7 mouse cellular contexts compared by ENCODE assay signal in the genomic region with DNA sequence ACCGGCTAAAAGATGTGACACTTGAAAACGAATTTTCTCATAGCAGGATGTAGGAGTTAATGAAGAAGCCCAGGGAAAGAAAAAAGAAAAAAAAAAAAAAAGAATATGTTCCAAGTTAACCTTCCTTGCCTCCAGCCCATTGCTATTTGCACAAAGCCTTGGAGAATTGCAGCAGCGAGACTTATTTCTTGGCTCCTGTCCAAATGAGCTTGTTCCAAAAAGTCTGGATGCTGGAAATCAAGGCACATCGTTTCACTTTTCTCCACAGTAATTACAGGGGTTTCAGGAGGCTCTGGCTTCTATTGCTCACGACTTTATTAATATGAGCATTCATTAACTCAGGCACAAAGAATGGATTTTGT. TPM values are rescaled to one million over a fixed set of nuclear protein-coding genes. Genes with fewer than 3 reads are reported as not detected.
DNase-seq lines count a peak whose midpoint lies in the region; ATAC-seq and TF ChIP-seq lines count a peak whose summit lies in the region.

No protein-coding gene starts in this region.

- WGBS in lung, adult 2 months: 5% methylated on average over 5 of the region's 5 CpGs
- 2% methylated on average over 5 of the region's 5 CpGs for WGBS in embryonic facial prominence, embryonic 13.5 days
- 12% methylated on average over 5 of the region's 5 CpGs for WGBS in hindbrain, embryonic 12.5 days
- WGBS in macrophage (ENCODE audit: missing documents): 9% methylated on average over 5 of the region's 5 CpGs

- no peaks in the 10 kb centered on the region for H3K27me3 ChIP-seq in embryonic facial prominence, embryonic 13.5 days
- H3K27me3 ChIP-seq in hindbrain, embryonic 12.5 days: no peaks in the 10 kb centered on the region

- peak overlapping the region; percentile 60 for H3K4me2 ChIP-seq in embryonic facial prominence, embryonic 13.5 days
- H3K4me2 ChIP-seq in hindbrain, embryonic 12.5 days (replicated peaks): peak overlapping the region; percentile 69

- TF ChIP-seq CTCF in lung, adult 2 months (IDR thresholded peaks at IDR 0.05; ENCODE audit: insufficient read depth, low read length): no peak

- H3K4me3 ChIP-seq in lung, adult 2 months (replicated peaks; ENCODE audit: extremely low read depth, low read depth, low read length): peak overlapping the region; percentile 76
- peak overlapping the region; percentile 78 for H3K4me3 ChIP-seq in embryonic facial prominence, embryonic 13.5 days
- H3K4me3 ChIP-seq in hindbrain, embryonic 12.5 days: peak overlapping the region; percentile 84
- H3K4me3 ChIP-seq in macrophage (ENCODE audit: inconsistent target): peak overlapping the region; percentile 62

- H3K79me2 ChIP-seq in macrophage (ENCODE audit: inconsistent target): peaks cover 30% of the 10 kb centered on the region

- DNase-seq in lung, adult 2 months: no peak
- no peak for DNase-seq in lung, postnatal 4 days
- no peak for DNase-seq in thymus, postnatal 25 days

- H3K27ac ChIP-seq in embryonic facial prominence, embryonic 13.5 days: peak overlapping the region; percentile 90
- H3K27ac ChIP-seq in hindbrain, embryonic 12.5 days: no peak overlapping the region
- peak overlapping the region; percentile 46 for H3K27ac ChIP-seq in macrophage

- H3K4me1 ChIP-seq in lung, adult 2 months (ENCODE audit: control insufficient read depth, insufficient read depth, low read length): peaks cover 2% of the 10 kb centered on the region
- H3K4me1 ChIP-seq in embryonic facial prominence, embryonic 13.5 days: peaks cover 22% of the 10 kb centered on the region
- H3K4me1 ChIP-seq in hindbrain, embryonic 12.5 days: peaks cover 18% of the 10 kb centered on the region

- H3K9me3 ChIP-seq in embryonic facial prominence, embryonic 13.5 days: no peaks in the 10 kb centered on the region
- no peaks in the 10 kb centered on the region for H3K9me3 ChIP-seq in hindbrain, embryonic 12.5 days (replicated peaks)

- ATAC-seq in embryonic facial prominence, embryonic 13.5 days (ENCODE audit: insufficient number of reproducible peaks, insufficient read depth, low FRiP score, low TSS enrichment, low read depth): no peak
- ATAC-seq in hindbrain, embryonic 12.5 days (ENCODE audit: low FRiP score): no peak
- ATAC-seq in granulocyte monocyte progenitor cell, adult 5-6 weeks (replicated peaks; ENCODE audit: poor library complexity, severe bottlenecking): no peak

- no peak for TF ChIP-seq POLR2A in lung, adult 2 months (IDR thresholded peaks at IDR 0.05; ENCODE audit: borderline replicate concordance, extremely low read depth, low read depth, low read length)

- peak overlapping the region; percentile 83 for H3K9ac ChIP-seq in embryonic facial prominence, embryonic 13.5 days
- H3K9ac ChIP-seq in hindbrain, embryonic 12.5 days: peak overlapping the region; percentile 80

- no peaks in the 10 kb centered on the region for H3K36me3 ChIP-seq in embryonic facial prominence, embryonic 13.5 days
- no peaks in the 10 kb centered on the region for H3K36me3 ChIP-seq in hindbrain, embryonic 12.5 days
- H3K36me3 ChIP-seq in macrophage (ENCODE audit: inconsistent target): no peaks in the 10 kb centered on the region

RNA-seq across cellular contexts. Expression of a gene that starts 0.9 kb away (rescaled TPM):
- 5.9 and 8.4 TPM in 2 replicates for polyA plus RNA-seq in lung, adult 2 months (2012; rRNA removed)
- 11.7 and 15.0 TPM in 2 replicates for polyA plus RNA-seq in embryonic facial prominence, embryonic 13.5 days (2015; fragmentation: Nextera tagmentation; extraction: Ambion mirVana)
- 16.3 and 17.0 TPM in 2 replicates for polyA plus RNA-seq in hindbrain, embryonic 12.5 days (2016; fragmentation: Nextera tagmentation; extraction: Ambion mirVana)
- 10 to 100 TPM in 18 of 26 experiments, 1 to 10 TPM in 8; 2.0 to 21.1 (median 10.6) TPM for total RNA-seq in macrophage (2018; cell fraction: chromatin; rRNA removed)
- total RNA-seq in macrophage (2018; cell fraction: cytosol; rRNA removed): 10 to 100 TPM in 24 of 26 experiments, 1 to 10 TPM in 2; 8.4 to 19.4 (median 14.6) TPM
- total RNA-seq in macrophage (2018; cell fraction: nucleus; rRNA removed): 10 to 100 TPM in 22 of 26 experiments, 1 to 10 TPM in 4; 6.4 to 29.7 (median 15.1) TPM
- 9.7 to 18.4 TPM (median 16.6 TPM) in 3 replicates for polyA plus RNA-seq in macrophage (2018)
- 42.6 and 45.2 TPM in 2 replicates for total RNA-seq in granulocyte monocyte progenitor cell, adult 5-6 weeks (2014; fragmentation: Nextera tagmentation)
- total RNA-seq in granulocyte monocyte progenitor cell, adult 5-6 weeks (2017): 54.6 and 64.1 TPM in 2 replicates
